Mouse (Mus musculus) spleen, adult 12 weeks (tissue): ENCODE measurements around the gene Acer2.

Source experiments
- DNase-seq: peaks from one replicate; pipeline ENCODE4 v3.0.0; 2022; ENCODE audit warnings: low spot score

Acer2 gene

DNA sequence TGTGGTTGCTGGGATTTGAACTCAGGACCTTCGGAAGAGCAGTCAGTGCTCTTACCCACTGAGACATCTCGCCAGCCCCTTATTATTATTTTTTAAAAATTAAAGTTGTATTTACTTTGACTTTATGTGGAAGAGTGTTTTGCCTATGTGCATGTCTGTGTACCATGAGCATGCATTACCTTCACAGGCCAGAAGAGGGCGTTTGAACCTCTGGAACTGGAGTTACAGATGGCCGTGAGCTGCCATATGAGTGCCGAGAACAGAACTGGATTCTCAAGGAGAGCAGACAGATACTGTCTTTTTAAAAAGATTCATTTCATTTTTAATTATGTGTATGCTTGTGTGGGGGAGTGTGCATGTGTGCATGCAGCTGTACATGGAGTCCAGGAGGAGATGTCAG is 13.7 kb downstream of the Acer2 start:
- no peak for DNase-seq

- no peak for DNase-seq
Measured at GRCm38 (mm10) chr4:86897411-86897810, 23.2 kb downstream of the Acer2 start.

- no peak for DNase-seq
Measured at GRCm38 (mm10) chr4:86898791-86899474, 24.7 kb downstream of the Acer2 start.

DNA sequence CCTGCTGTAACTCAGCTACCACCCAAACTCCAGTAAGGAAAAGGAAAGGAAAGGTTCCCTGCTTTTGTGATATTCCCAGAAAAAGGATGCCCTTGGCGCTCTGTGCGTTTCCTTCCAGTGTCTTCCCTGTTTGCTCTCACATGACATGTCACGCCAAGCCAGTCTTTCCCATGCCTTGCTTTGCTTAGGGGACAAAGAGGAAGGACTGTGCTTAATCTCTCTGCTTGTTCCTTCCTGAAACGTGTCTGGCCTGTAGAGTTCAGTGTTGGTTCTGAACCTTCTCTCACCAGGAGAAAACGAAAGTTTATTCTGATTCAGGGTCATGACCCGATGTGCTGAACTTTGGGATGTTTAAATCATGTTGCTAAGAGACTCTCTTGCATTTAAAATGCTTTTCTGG is 28.2 kb downstream of the Acer2 start:
- DNase-seq = no peak

GRCm38 (mm10) chr4:86904969-86905368 is 30.8 kb downstream of the Acer2 start:
- no peak for DNase-seq

DNA sequence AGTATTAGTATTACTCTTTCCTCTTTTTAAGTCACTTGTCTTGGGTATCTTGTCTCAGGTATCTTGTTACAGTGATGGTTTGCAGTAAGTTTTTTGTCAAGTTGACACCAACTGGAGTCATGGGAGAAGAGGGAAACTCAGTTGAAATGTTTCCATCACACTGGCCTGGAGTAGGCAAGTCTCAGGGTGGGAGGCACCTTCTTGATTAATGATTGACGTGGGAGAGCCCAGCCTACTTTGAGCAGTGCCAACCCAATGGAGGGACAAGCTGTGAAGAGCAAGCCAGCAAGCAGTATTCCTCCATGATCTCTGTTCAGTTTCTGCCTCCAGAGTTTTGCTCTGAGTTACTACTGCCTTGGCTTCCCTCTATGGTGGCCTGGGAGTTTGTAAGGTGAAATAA is 31.7 kb downstream of the Acer2 start:
- DNase-seq = no peak

GRCm38 (mm10) chr4:86911576-86912341 is 37.6 kb downstream of the Acer2 start:
- no peak for DNase-seq

DNA sequence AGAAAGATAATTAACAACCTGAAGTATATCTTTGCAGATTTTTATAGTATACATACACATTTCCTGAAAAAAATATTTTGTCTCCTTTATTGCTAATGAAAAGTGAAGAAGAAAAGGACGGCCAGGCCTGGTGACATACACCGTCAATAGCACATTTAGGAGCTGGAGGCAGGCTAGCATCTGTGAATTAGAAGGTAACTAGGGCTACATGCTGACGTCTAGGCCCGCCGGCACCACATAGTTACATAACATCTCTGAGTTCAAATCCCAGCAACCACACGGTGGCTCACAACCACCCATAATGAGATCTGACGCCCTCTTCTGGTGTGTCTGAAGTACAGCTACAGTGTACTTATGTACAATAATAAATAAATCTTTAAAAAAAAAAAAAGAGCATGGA is 38.6 kb downstream of the Acer2 start:
- no peak for DNase-seq

DNA sequence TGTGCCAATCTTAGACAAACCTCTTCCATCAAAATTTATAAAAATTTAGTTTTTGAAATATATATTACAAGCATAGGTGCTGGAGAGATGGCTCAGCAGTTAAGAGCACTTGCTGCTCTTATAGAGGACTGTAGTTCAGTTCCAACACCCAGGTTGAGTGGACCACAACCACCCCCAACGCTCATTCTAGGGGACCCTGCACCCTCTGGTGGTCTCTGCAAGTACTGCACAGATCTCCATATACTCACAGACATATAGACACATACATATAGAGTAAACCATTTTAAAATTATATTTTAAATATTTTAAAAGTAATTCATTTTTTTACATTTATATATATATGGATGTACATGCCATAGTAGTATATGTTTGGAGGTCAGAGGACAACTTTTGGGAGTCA is 41.9 kb downstream of the Acer2 start:
- DNase-seq = no peak

GRCm38 (mm10) chr4:86923476-86924055 is 49.4 kb downstream of the Acer2 start:
- no peak for DNase-seq

GRCm38 (mm10) chr4:86924804-86925458 is 50.7 kb downstream of the Acer2 start:
- DNase-seq = peak; percentile 30

DNA sequence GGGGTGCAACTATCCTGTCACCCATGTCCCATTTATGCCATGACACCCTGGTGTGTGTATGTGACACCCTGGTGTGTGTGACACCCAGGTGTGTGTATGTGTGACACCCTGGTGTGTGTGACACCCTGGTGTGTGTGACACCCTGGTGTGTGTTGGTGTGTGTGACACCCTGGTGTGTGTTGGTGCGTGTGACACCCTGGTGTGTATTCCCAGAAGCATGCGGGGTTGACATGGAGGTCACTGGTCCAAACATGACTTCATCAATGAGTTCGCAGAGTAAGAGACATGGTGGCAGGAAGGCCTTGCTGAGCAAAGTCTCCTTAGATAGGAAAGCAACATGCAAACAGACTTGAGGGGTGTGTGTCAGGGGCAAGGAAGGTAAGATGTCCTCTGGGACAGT is 52.8 kb downstream of the Acer2 start:
- DNase-seq = no peak

DNA sequence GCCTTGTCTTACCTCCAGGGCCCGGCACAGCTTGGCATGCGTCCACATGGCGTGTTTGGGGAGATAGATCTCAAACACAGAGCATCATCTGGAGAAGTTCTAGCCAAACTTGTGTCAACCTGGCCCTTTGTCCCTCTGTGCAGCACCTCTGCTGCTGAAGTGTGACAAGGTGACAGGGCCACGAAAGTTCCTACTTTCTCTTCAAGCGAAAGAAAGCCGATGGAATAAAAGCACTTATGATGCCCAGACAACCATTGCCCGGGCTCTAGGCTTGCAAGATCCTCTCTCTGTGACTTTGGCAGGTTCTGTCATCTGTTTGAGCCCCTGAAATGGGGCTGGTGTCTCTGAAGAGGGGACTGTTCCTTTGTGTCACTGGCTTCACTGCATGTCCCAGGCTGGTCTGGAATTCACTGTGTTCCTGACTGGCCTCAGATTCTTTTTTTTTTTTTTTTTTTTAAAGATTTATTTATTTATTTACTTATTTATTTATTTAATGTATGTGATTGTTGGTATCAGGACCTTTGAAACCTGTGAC is 56.0 kb downstream of the Acer2 start:
- DNase-seq = no peak

GRCm38 (mm10) chr4:86930636-86931456 is 56.6 kb downstream of the Acer2 start:
- DNase-seq = no peak

DNA sequence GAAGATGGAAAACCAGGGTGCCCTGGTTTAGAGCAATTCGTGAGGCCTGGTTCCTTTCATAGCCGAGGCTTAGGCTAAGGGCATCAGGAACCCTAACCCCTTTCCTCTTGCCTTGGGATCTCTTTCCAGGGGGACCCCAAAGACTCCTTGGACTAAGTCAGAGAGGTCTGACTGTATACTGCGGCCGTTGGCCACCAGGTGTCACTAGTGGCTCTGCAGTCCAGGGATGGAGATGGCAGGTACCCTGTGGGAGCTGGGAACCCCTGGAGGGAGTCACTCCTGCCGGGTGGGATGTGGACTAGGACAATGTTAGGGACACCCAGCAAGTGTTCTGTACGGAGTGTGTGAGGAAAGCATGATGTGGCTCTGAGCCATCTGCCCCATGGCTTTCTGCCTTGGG is 58.8 kb downstream of the Acer2 start:
- no peak for DNase-seq

- DNase-seq = no peak
Measured at GRCm38 (mm10) chr4:86936217-86936616, 62.0 kb downstream of the Acer2 start.

DNA sequence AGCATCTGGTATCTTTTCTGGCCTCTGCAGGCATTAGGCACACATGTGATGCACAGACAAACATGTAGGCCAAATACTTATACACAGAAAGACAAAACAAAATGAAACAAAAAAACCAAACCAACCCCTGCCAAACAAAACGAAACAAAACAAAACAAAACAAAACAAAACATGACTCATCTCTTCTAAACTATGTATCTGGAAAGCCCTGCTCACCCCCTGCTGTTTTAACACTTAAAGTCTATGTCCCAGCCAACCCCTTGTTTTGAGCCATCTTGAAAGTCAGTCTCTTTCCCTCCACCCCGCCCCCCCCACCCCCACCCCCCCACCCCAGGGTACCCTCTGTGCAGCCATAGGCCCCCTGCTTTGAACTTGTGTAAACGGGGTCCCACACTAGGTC is 62.5 kb downstream of the Acer2 start:
- DNase-seq = no peak

DNA sequence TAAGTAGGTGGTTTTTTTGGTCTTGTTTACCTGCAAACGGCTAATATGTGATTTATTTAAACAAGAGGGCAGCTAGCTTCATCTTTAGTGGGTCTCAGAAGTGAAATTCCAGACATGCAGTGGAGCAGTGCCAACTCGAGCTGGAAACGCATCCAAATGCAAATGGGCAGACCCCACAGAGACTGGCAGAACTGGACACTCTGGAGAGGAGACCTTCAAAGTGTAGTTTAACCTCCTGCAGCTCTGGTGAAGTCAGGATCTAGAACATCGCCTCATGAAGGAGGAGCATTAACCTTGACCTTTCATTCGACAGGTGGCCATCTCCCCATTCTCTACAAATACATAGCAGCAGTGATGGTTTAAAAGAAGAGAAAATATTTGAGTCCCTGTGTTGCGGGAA is 68.5 kb downstream of the Acer2 start:
- DNase-seq = no peak

DNA sequence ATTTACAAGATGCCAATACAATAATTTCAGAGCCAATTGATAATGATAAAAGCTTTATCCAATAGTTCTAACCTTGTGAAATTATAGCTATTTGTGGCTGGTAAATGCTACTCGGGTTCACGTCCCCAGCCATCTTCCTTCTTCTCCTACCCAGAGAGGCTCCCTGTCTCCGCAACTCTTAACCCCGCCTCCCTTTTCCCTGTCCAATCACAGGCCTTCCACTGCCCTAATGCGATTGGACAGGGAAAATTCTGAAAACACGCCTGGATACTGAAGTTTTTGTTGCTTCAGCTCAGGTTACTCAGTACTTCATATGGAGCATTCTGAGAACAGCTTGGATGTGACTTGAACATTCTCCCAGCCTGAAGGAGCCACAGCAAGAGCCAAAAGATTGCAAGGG is 69.1 kb downstream of the Acer2 start:
- no peak for DNase-seq

- no peak for DNase-seq
Measured at GRCm38 (mm10) chr4:86948794-86949193, 74.6 kb downstream of the Acer2 start.

GRCm38 (mm10) chr4:86953519-86953918 is 79.3 kb downstream of the Acer2 start:
- no peak for DNase-seq

DNA sequence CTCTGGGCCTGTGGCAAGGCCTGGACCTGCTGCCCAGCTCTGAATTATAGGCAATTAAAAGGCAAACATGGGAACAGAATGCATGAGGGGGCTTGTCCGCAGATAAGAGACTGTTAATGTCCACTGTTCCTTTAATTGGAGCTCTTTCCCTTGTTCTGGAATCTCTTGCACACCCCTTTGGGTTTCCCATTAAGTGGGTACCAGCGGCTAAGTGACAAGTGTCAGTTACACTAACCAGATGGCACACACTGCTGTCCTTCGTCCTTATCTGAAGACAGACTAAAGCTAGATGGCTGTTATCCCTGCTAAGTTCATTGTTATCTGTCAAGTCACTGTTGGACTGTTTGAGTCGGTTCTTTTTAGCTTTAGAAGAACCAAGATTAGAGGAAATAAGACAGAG is 81.3 kb downstream of the Acer2 start:
- DNase-seq = no peak
